Comparison of ENCODE assay signal across 11 mouse cellular contexts in genomic region chr7:126693781-126694180, GRCm38 (mm10). TPM values are rescaled to one million over a fixed set of nuclear protein-coding genes. Genes with fewer than 3 reads are reported as not detected.
A peak's percentile ranks its signal among the peaks of the same experiment; 100 is the strongest.
DNase-seq lines count a peak whose midpoint lies in the region; ATAC-seq lines count a peak whose summit lies in the region.
"Had no signal": no experiment of that assay in that cellular context is flagged by ENCODE, and none has a peak within 500 bp of the region (broad histone marks: within the 10 kb centered on the region; RNA-seq: fewer than 3 reads in every experiment).

No protein-coding gene starts in this region.

- no peaks in the 10 kb centered on the region for H3K9me3 ChIP-seq in forebrain, embryonic 11.5 days (ENCODE audit: control insufficient read depth, low read length)
- H3K9me3 ChIP-seq in forebrain, embryonic 10.5 days = no peaks in the 10 kb centered on the region
- H3K9me3 ChIP-seq in megakaryocyte, embryonic 14.5 days = no peaks in the 10 kb centered on the region
- no peaks in the 10 kb centered on the region for H3K9me3 ChIP-seq in forebrain, embryonic 12.5 days
- no peaks in the 10 kb centered on the region for H3K9me3 ChIP-seq in midbrain, embryonic 15.5 days
- H3K9me3 ChIP-seq: kidney, embryonic 15.5 days; limb, embryonic 12.5 days; lung, embryonic 15.5 days had no signal

- 93% methylated on average over 7 of the region's 7 CpGs for WGBS in forebrain, embryonic 11.5 days
- WGBS in forebrain, embryonic 10.5 days = 92% methylated on average over 7 of the region's 7 CpGs
- WGBS in forebrain, embryonic 12.5 days = 86% methylated on average over 7 of the region's 7 CpGs
- 87% methylated on average over 7 of the region's 7 CpGs for WGBS in midbrain, embryonic 15.5 days

- no peak overlapping the region for H3K9ac ChIP-seq in forebrain, embryonic 11.5 days (ENCODE audit: low read length)
- no peak overlapping the region for H3K9ac ChIP-seq in forebrain, embryonic 12.5 days
- no peak overlapping the region for H3K9ac ChIP-seq in midbrain, embryonic 15.5 days

- no peak for ATAC-seq in forebrain, embryonic 11.5 days (replicated peaks; ENCODE audit: low FRiP score)
- ATAC-seq in megakaryocyte, adult 5-6 weeks (ENCODE audit: poor library complexity, severe bottlenecking) = no peak
- no peak for ATAC-seq in forebrain, embryonic 12.5 days (ENCODE audit: low FRiP score)
- no peak for ATAC-seq in midbrain, embryonic 15.5 days (replicated peaks)

- no peaks in the 10 kb centered on the region for H3K27me3 ChIP-seq in forebrain, embryonic 11.5 days (ENCODE audit: control insufficient read depth, insufficient read depth, low read length)
- H3K27me3 ChIP-seq in forebrain, embryonic 10.5 days (ENCODE audit: poor library complexity, severe bottlenecking) = no peaks in the 10 kb centered on the region
- no peaks in the 10 kb centered on the region for H3K27me3 ChIP-seq in megakaryocyte, embryonic 14.5 days (replicated peaks)
- no peaks in the 10 kb centered on the region for H3K27me3 ChIP-seq in forebrain, embryonic 12.5 days
- H3K27me3 ChIP-seq in midbrain, embryonic 15.5 days (replicated peaks) = no peaks in the 10 kb centered on the region
- H3K27me3 ChIP-seq: kidney, embryonic 15.5 days; limb, embryonic 12.5 days; lung, embryonic 15.5 days had no signal

- peaks cover 15% of the 10 kb centered on the region for H3K4me1 ChIP-seq in forebrain, embryonic 11.5 days (replicated peaks; ENCODE audit: control insufficient read depth, insufficient read depth, low read length)
- H3K4me1 ChIP-seq in forebrain, embryonic 10.5 days = peaks cover 29% of the 10 kb centered on the region
- peaks cover 65% of the 10 kb centered on the region for H3K4me1 ChIP-seq in megakaryocyte, embryonic 14.5 days
- H3K4me1 ChIP-seq in forebrain, embryonic 12.5 days = peaks cover 27% of the 10 kb centered on the region
- H3K4me1 ChIP-seq in midbrain, embryonic 15.5 days = peaks cover 36% of the 10 kb centered on the region

- no peaks in the 10 kb centered on the region; the same call in 1 of the 2 replicates for H3K36me3 ChIP-seq in forebrain, embryonic 11.5 days (ENCODE audit: control insufficient read depth, insufficient read depth, low read length)
- peaks cover 49% of the 10 kb centered on the region for H3K36me3 ChIP-seq in forebrain, embryonic 10.5 days (replicated peaks)
- H3K36me3 ChIP-seq in megakaryocyte, embryonic 14.5 days (replicated peaks; ENCODE audit: low read length) = peaks cover 64% of the 10 kb centered on the region
- H3K36me3 ChIP-seq in forebrain, embryonic 12.5 days (replicated peaks) = peaks cover 31% of the 10 kb centered on the region
- H3K36me3 ChIP-seq in midbrain, embryonic 15.5 days (replicated peaks) = peaks cover 8% of the 10 kb centered on the region; the same call in 1 of the 2 replicates

- no peak overlapping the region for H3K27ac ChIP-seq in forebrain, embryonic 11.5 days (ENCODE audit: low read depth, low read length)
- H3K27ac ChIP-seq in forebrain, embryonic 10.5 days = no peak overlapping the region
- no peak overlapping the region for H3K27ac ChIP-seq in forebrain, embryonic 12.5 days
- no peak overlapping the region for H3K27ac ChIP-seq in midbrain, embryonic 15.5 days
- H3K27ac ChIP-seq: limb, embryonic 12.5 days; lung, embryonic 15.5 days had no signal

- no peak for DNase-seq in forebrain, embryonic 11.5 days (ENCODE audit: low spot score)
- DNase-seq in forebrain, embryonic 10.5 days (ENCODE audit: extremely low spot score, low spot score) = no peak
- no peak for DNase-seq in lung, postnatal 14 days
- DNase-seq in left cerebral cortex, adult 8-10 months (ENCODE audit: low spot score in 2 of 2) = no peak

- H3K4me2 ChIP-seq in forebrain, embryonic 11.5 days (ENCODE audit: low read depth, low read length, severe bottlenecking) = 0 out of 2 replicates have a peak overlapping the region, but pooled peaks have one; percentile 15
- peak overlapping the region; percentile 17; the same call in 1 of the 2 replicates for H3K4me2 ChIP-seq in forebrain, embryonic 12.5 days
- H3K4me2 ChIP-seq in midbrain, embryonic 15.5 days = peak overlapping the region; percentile 67; the same call in 1 of the 2 replicates

- no peak overlapping the region for H3K4me3 ChIP-seq in forebrain, embryonic 11.5 days (ENCODE audit: low read depth, low read length)
- no peak overlapping the region; the same call in 1 of the 2 replicates for H3K4me3 ChIP-seq in forebrain, embryonic 10.5 days
- peak overlapping the region; percentile 70 for H3K4me3 ChIP-seq in megakaryocyte, embryonic 14.5 days (replicated peaks)
- H3K4me3 ChIP-seq in forebrain, embryonic 12.5 days (replicated peaks) = no peak overlapping the region
- H3K4me3 ChIP-seq in midbrain, embryonic 15.5 days = 0 out of 2 replicates have a peak overlapping the region, but pooled peaks have one; percentile 2

RNA-seq across cellular contexts. Expression of gene Bola2, which starts 1.4 kb away (rescaled TPM):
- polyA plus RNA-seq in forebrain, embryonic 11.5 days (2014; fragmentation: Nextera tagmentation; extraction: Ambion mirVana) = 162 and 167 TPM in 2 replicates
- polyA plus RNA-seq in forebrain, embryonic 10.5 days (2016; fragmentation: Nextera tagmentation; extraction: Ambion mirVana) = 213 and 216 TPM in 2 replicates
- polyA plus RNA-seq in megakaryocyte, embryonic 14.5 days (2012; ENCODE audit: insufficient read depth, low replicate concordance) = 185 and 696 TPM in 2 replicates
- 49.8 and 60.5 TPM in 2 replicates for total RNA-seq in megakaryocyte, adult 5-6 weeks (2015)
- 106 and 161 TPM in 2 replicates for total RNA-seq in megakaryocyte, adult 5-6 weeks (2017)
- polyA plus RNA-seq in forebrain, embryonic 12.5 days (2016; fragmentation: Nextera tagmentation; extraction: Ambion mirVana) = 146 and 157 TPM in 2 replicates
- 116 and 126 TPM in 2 replicates for polyA plus RNA-seq in midbrain, embryonic 15.5 days (2015; fragmentation: Nextera tagmentation; extraction: Ambion mirVana)
- 10 to 100 TPM; 82.1 to 97.0 (median 90.2) TPM for total RNA-seq in left cerebral cortex, adult 8-10 months (2022)

RNA-seq across cellular contexts. Expression of gene Slx1b, which starts 1.8 kb away (rescaled TPM):
- polyA plus RNA-seq in forebrain, embryonic 11.5 days (2014; fragmentation: Nextera tagmentation; extraction: Ambion mirVana) = 11.2 and 13.1 TPM in 2 replicates
- 13.5 and 14.0 TPM in 2 replicates for polyA plus RNA-seq in forebrain, embryonic 10.5 days (2016; fragmentation: Nextera tagmentation; extraction: Ambion mirVana)
- 7.3 and 9.7 TPM in 2 replicates for polyA plus RNA-seq in megakaryocyte, embryonic 14.5 days (2012; ENCODE audit: insufficient read depth, low replicate concordance)
- total RNA-seq in megakaryocyte, adult 5-6 weeks (2015) = 4.1 and 6.0 TPM in 2 replicates
- total RNA-seq in megakaryocyte, adult 5-6 weeks (2017) = 4.7 and 5.9 TPM in 2 replicates
- 14.7 and 14.9 TPM in 2 replicates for polyA plus RNA-seq in forebrain, embryonic 12.5 days (2016; fragmentation: Nextera tagmentation; extraction: Ambion mirVana)
- polyA plus RNA-seq in midbrain, embryonic 15.5 days (2015; fragmentation: Nextera tagmentation; extraction: Ambion mirVana) = 18.3 and 20.9 TPM in 2 replicates
- total RNA-seq in left cerebral cortex, adult 8-10 months (2022) = 10 to 100 TPM; 17.1 to 23.0 (median 19.6) TPM

RNA-seq across cellular contexts. Expression of gene Coro1a, which starts 13.8 kb away (rescaled TPM):
- polyA plus RNA-seq in forebrain, embryonic 11.5 days (2014; fragmentation: Nextera tagmentation; extraction: Ambion mirVana) = 39.0 and 45.8 TPM in 2 replicates
- 33.6 and 40.3 TPM in 2 replicates for polyA plus RNA-seq in forebrain, embryonic 10.5 days (2016; fragmentation: Nextera tagmentation; extraction: Ambion mirVana)
- 1,070 and 1,578 TPM in 2 replicates for polyA plus RNA-seq in megakaryocyte, embryonic 14.5 days (2012; ENCODE audit: insufficient read depth, low replicate concordance)
- 1,020 and 1,059 TPM in 2 replicates for total RNA-seq in megakaryocyte, adult 5-6 weeks (2015)
- 1,317 and 1,554 TPM in 2 replicates for total RNA-seq in megakaryocyte, adult 5-6 weeks (2017)
- polyA plus RNA-seq in forebrain, embryonic 12.5 days (2016; fragmentation: Nextera tagmentation; extraction: Ambion mirVana) = 49.1 and 51.0 TPM in 2 replicates
- polyA plus RNA-seq in midbrain, embryonic 15.5 days (2015; fragmentation: Nextera tagmentation; extraction: Ambion mirVana) = 119 and 127 TPM in 2 replicates
- total RNA-seq in left cerebral cortex, adult 8-10 months (2022) = 100 to 1,000 TPM; 132 to 162 (median 149) TPM

RNA-seq across cellular contexts. Expression of gene Sult1a1, which starts 17.5 kb away (rescaled TPM):
- 0.21 and 0.52 TPM in 2 replicates for polyA plus RNA-seq in forebrain, embryonic 11.5 days (2014; fragmentation: Nextera tagmentation; extraction: Ambion mirVana)
- polyA plus RNA-seq in forebrain, embryonic 10.5 days (2016; fragmentation: Nextera tagmentation; extraction: Ambion mirVana) = 0.16 and 0.40 TPM in 2 replicates
- polyA plus RNA-seq in megakaryocyte, embryonic 14.5 days (2012; ENCODE audit: insufficient read depth, low replicate concordance) = 0.87 and 3.0 TPM in 2 replicates
- total RNA-seq in megakaryocyte, adult 5-6 weeks (2015) = 4.8 and 6.6 TPM in 2 replicates
- 6.6 and 6.9 TPM in 2 replicates for total RNA-seq in megakaryocyte, adult 5-6 weeks (2017)
- polyA plus RNA-seq in forebrain, embryonic 12.5 days (2016; fragmentation: Nextera tagmentation; extraction: Ambion mirVana) = 0.42 and 0.54 TPM in 2 replicates
- polyA plus RNA-seq in midbrain, embryonic 15.5 days (2015; fragmentation: Nextera tagmentation; extraction: Ambion mirVana) = 8.3 and 8.9 TPM in 2 replicates
- total RNA-seq in left cerebral cortex, adult 8-10 months (2022) = 1 to 10 TPM; 6.3 to 9.0 (median 7.9) TPM

RNA-seq across cellular contexts. Expression of gene Sgf29, which starts 44.7 kb away (rescaled TPM):
- polyA plus RNA-seq in forebrain, embryonic 11.5 days (2014; fragmentation: Nextera tagmentation; extraction: Ambion mirVana) = 53.6 and 72.3 TPM in 2 replicates
- polyA plus RNA-seq in forebrain, embryonic 10.5 days (2016; fragmentation: Nextera tagmentation; extraction: Ambion mirVana) = 61.1 and 64.5 TPM in 2 replicates
- 31.0 and 69.1 TPM in 2 replicates for polyA plus RNA-seq in megakaryocyte, embryonic 14.5 days (2012; ENCODE audit: insufficient read depth, low replicate concordance)
- 42.1 and 55.6 TPM in 2 replicates for total RNA-seq in megakaryocyte, adult 5-6 weeks (2015)
- 27.3 and 35.5 TPM in 2 replicates for total RNA-seq in megakaryocyte, adult 5-6 weeks (2017)
- 39.4 and 51.2 TPM in 2 replicates for polyA plus RNA-seq in forebrain, embryonic 12.5 days (2016; fragmentation: Nextera tagmentation; extraction: Ambion mirVana)
- polyA plus RNA-seq in midbrain, embryonic 15.5 days (2015; fragmentation: Nextera tagmentation; extraction: Ambion mirVana) = 62.3 and 72.4 TPM in 2 replicates
- total RNA-seq in left cerebral cortex, adult 8-10 months (2022) = 10 to 100 TPM; 28.4 to 39.0 (median 33.6) TPM

Comparison
In these comparisons a context has a peak if more than half of its experiments do, and no peak if none do; other contexts are left out.
1. H3K4me2 ChIP-seq: peak in every context shown above with its lines; median percentile 67 in midbrain, embryonic 15.5 days; 17 in forebrain, embryonic 12.5 days; 15 in forebrain, embryonic 11.5 days.
2. H3K4me3 ChIP-seq: peak in megakaryocyte, embryonic 14.5 days (single experiment) and midbrain, embryonic 15.5 days (single experiment); none in forebrain, embryonic 11.5 days (single experiment), forebrain, embryonic 10.5 days (single experiment) and forebrain, embryonic 12.5 days (single experiment).